Mouse (Mus musculus) stomach, postnatal 0 days (tissue): Measurements from ENCODE around the gene Pde4c. TPM values are rescaled to one million over a fixed set of nuclear protein-coding genes. Genes with fewer than 3 reads are reported as not detected.
A peak's percentile ranks its signal among the peaks of the same experiment; 100 is the strongest.

Experiments used
- ATAC-seq: fragments of 200-750 bp; cut with Nextera tagmentation; 2 replicates; pipeline ENCODE4 v1.8.0; 2017; ENCODE audit not compliant: low FRiP score, low TSS enrichment
- DNase-seq: peaks from one replicate; pipeline ENCODE4 v3.0.0-alpha.2; 2016; ENCODE audit warnings: low spot score
- H3K27ac ChIP-seq: fragments of 300-500 bp; sonication (generic); replicated peaks from 2 replicates; pipeline ENCODE4 v1.5.1; 2014; ENCODE audit warnings: mild to moderate bottlenecking, control low read depth
- H3K27me3 ChIP-seq: fragments of 300-500 bp; sonication (generic); 2 replicates; pipeline ENCODE4 v1.6.1; 2014; ENCODE audit warnings: low read length; ENCODE audit not compliant: control insufficient read depth, insufficient read depth
- H3K36me3 ChIP-seq: fragments of 300-500 bp; sonication (generic); 2 replicates; pipeline ENCODE4 v1.6.1; 2014; ENCODE audit warnings: low read length, mixed read lengths; ENCODE audit not compliant: control insufficient read depth, insufficient read depth
- H3K4me1 ChIP-seq: fragments of 300-500 bp; sonication (generic); replicated peaks from 2 replicates; pipeline ENCODE4 v1.6.1; 2014; ENCODE audit warnings: antibody characterized with exemption; ENCODE audit not compliant: control insufficient read depth, insufficient read depth
- H3K4me2 ChIP-seq: fragments of 300-500 bp; sonication (generic); replicated peaks from 2 replicates; pipeline ENCODE4 v1.6.1; 2014; ENCODE audit warnings: low read depth, mild to moderate bottlenecking, control low read depth, moderate library complexity
- H3K4me3 ChIP-seq: fragments of 300-500 bp; sonication (generic); 2 replicates; pipeline ENCODE4 v1.5.1; 2014; ENCODE audit warnings: low read depth, low read length, control low read depth
- H3K9ac ChIP-seq: fragments of 300-500 bp; sonication (generic); 2 replicates; pipeline ENCODE4 v1.6.1; 2014; ENCODE audit warnings: mild to moderate bottlenecking, low read length, control low read depth, mixed read lengths
- H3K9me3 ChIP-seq: fragments of 300-500 bp; sonication (generic); 2 replicates; pipeline ENCODE4 v1.6.1; 2016; ENCODE audit warnings: low read length; ENCODE audit not compliant: control insufficient read depth
- CTCF ChIP-seq: IDR thresholded peaks from 2 replicates; pipeline ENCODE4 v1.5.1; 2016; ENCODE audit warnings: antibody characterized with exemption, low read depth, mild to moderate bottlenecking, moderate library complexity
- EP300 ChIP-seq: optimal IDR thresholded peaks from 2 replicates; pipeline ENCODE3; 2016; ENCODE audit warnings: antibody characterized with exemption
- WGBS: fragments of 180-500 bp; shearing (Covaris S2); extraction: QIAGEN DNeasy Blood & Tissue Kit; methylation state at CpG from one replicate; pipeline ENCODE4 v1.1.7; 2014; 5-methylcytosine and 5-hydroxymethylcytosine counted together
- polyA plus RNA-seq: library from polyadenylated mRNA; unstranded; fragments of >200 nt; fragmentation: Nextera tagmentation; extraction: Ambion mirVana; gene quantifications from 2 replicates; pipeline ENCODE4 v1.2.1, GENCODE M21; 2015

The Pde4c gene
- polyA plus RNA-seq, 1 experiment from 2014 or later, result 0.27 TPM

- Histone ChIP-seq H3K36me3 (no peaks in the 10 kb centered on the region), H3K4me2 (no peak overlapping the region), H3K4me3 (no peak overlapping the region), H3K27me3 (no peaks in the 10 kb centered on the region), H3K27ac (no peak overlapping the region; the same call in 1 of the 2 replicates), H3K9ac (no peak overlapping the region), H3K9me3 (no peaks in the 10 kb centered on the region), H3K4me1 (no peaks in the 10 kb centered on the region)
- WGBS, result 5% methylated on average over 3 of the region's 3 CpGs
- TF ChIP-seq EP300 (no peak), CTCF (peak; percentile 98)
- DNase-seq (peak; percentile 83), ATAC-seq (peak; percentile 30)
Measured at GRCm38 (mm10) chr8:70720739-70721138, 2.8 kb upstream of the Pde4c start.

GRCm38 (mm10) chr8:70721601-70722000 is 1.9 kb upstream of the Pde4c start:
- no peaks in the 10 kb centered on the region for H3K4me1 ChIP-seq
- H3K36me3 ChIP-seq, result no peaks in the 10 kb centered on the region
- 87% methylated on average over 8 of the region's 8 CpGs for WGBS
- DNase-seq, result no peak
- H3K4me3 ChIP-seq, result no peak overlapping the region
- ATAC-seq, result no peak
- no peak overlapping the region for H3K4me2 ChIP-seq
- TF ChIP-seq EP300 (no peak), CTCF (no peak)
- H3K27ac ChIP-seq, result no peak overlapping the region
- H3K9me3 ChIP-seq, result no peaks in the 10 kb centered on the region
- no peaks in the 10 kb centered on the region for H3K27me3 ChIP-seq
- H3K9ac ChIP-seq, result no peak overlapping the region

GRCm38 (mm10) chr8:70724216-70724615 is 696 bp downstream of the Pde4c start:
- H3K9ac ChIP-seq, result no peak overlapping the region
- no peak for ATAC-seq

GRCm38 (mm10) chr8:70725792-70726447 is 2.4 kb downstream of the Pde4c start:
- H3K9me3 ChIP-seq, result no peaks in the 10 kb centered on the region
- no peaks in the 10 kb centered on the region for H3K4me1 ChIP-seq
- H3K9ac ChIP-seq, result no peak overlapping the region
- peaks cover 3% of the 10 kb centered on the region; the same call in 1 of the 2 replicates for H3K27me3 ChIP-seq
- no peak for ATAC-seq
- no peak for TF ChIP-seq EP300
- TF ChIP-seq CTCF, result no peak
- 21% methylated on average over 14 of the region's 14 CpGs for WGBS
- DNase-seq, result peak; percentile 64
- no peak overlapping the region for H3K4me2 ChIP-seq
- no peak overlapping the region for H3K4me3 ChIP-seq
- no peaks in the 10 kb centered on the region for H3K36me3 ChIP-seq
- H3K27ac ChIP-seq, result no peak overlapping the region

More at GRCm38 (mm10) chr8:70724216-70724615, 696 bp downstream of the Pde4c start:
- no peak overlapping the region for H3K4me2 ChIP-seq
- H3K4me1 ChIP-seq, result no peaks in the 10 kb centered on the region
- no peaks in the 10 kb centered on the region for H3K9me3 ChIP-seq
- no peaks in the 10 kb centered on the region for H3K36me3 ChIP-seq
- TF ChIP-seq CTCF (no peak), EP300 (no peak)
- peaks cover under 1% of the 10 kb centered on the region; the same call in 1 of the 2 replicates for H3K27me3 ChIP-seq
- no peak for DNase-seq
- H3K27ac ChIP-seq, result no peak overlapping the region
- 70% methylated on average over 12 of the region's 12 CpGs for WGBS
- H3K4me3 ChIP-seq, result no peak overlapping the region

- H3K4me2 ChIP-seq, result no peak overlapping the region
- WGBS, result 43% methylated on average over 11 of the region's 11 CpGs
- no peaks in the 10 kb centered on the region for H3K4me1 ChIP-seq
- TF ChIP-seq CTCF, result no peak
- TF ChIP-seq EP300, result no peak
- no peaks in the 10 kb centered on the region for H3K9me3 ChIP-seq
- H3K27me3 ChIP-seq, result peaks cover 3% of the 10 kb centered on the region; the same call in 1 of the 2 replicates
- no peak overlapping the region for H3K4me3 ChIP-seq
- ATAC-seq, result no peak
- H3K36me3 ChIP-seq, result no peaks in the 10 kb centered on the region
- H3K27ac ChIP-seq, result no peak overlapping the region
- no peak overlapping the region for H3K9ac ChIP-seq
- DNase-seq, result no peak
Measured at GRCm38 (mm10) chr8:70726721-70727120, 3.2 kb downstream of the Pde4c start.

GRCm38 (mm10) chr8:70729808-70730475 is 6.4 kb downstream of the Pde4c start:
- H3K27me3 ChIP-seq, result peaks cover 3% of the 10 kb centered on the region; the same call in 1 of the 2 replicates
- ATAC-seq, result peak; percentile 30

More at GRCm38 (mm10) chr8:70729808-70730475, 6.4 kb downstream of the Pde4c start:
- peak overlapping the region; percentile 49 for H3K4me2 ChIP-seq
- no peaks in the 10 kb centered on the region for H3K4me1 ChIP-seq
- H3K9ac ChIP-seq, result no peak overlapping the region
- H3K36me3 ChIP-seq, result no peaks in the 10 kb centered on the region
- peak; percentile 57 for DNase-seq
- 3% methylated on average over 34 of the region's 34 CpGs for WGBS
- H3K27ac ChIP-seq, result no peak overlapping the region
- H3K4me3 ChIP-seq, result no peak overlapping the region; the same call in 1 of the 2 replicates
- H3K9me3 ChIP-seq, result no peaks in the 10 kb centered on the region
- TF ChIP-seq EP300 (no peak), CTCF (peak; percentile 55)
